Mouse (Mus musculus) embryo, embryonic 9.5 days (tissue): Measurements from ENCODE around the gene Cnga4.
"Not testable (repeated sequence)": the region's sequence is repeated elsewhere in the genome, so short reads cannot be mapped to it uniquely, and the experiment has no call there.

Experiments
- DNase-seq: peaks from one replicate; pipeline ENCODE4 v3.0.0-alpha.2; 2017; ENCODE audit errors: extremely low spot score

The Cnga4 gene

GRCm38 (mm10) chr7:105414385-105414784, 10.0 kb downstream of the Cnga4 start:
- no peak for DNase-seq

GRCm38 (mm10) chr7:105416529-105416928, 12.2 kb downstream of the Cnga4 start:
- DNase-seq, result no peak

DNA sequence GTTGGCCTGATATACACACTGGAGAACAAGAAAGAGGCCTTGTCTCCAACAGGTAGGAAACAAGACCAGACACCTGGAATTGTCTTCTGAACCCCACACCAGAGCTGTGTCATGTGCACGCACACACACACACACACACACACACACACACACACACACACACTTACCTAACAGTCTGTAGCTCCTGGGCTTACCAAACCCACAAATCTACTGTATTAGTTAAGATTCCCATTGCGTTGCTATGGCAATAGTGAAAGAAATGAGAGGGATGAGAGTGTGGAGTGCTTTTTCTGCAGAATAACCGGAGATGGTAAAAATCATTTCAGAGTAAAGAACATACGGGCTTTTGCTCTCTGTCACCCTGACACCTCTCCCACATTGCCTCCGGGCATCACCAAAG, 13.7 kb downstream of the Cnga4 start:
- no peak for DNase-seq

- no peak for DNase-seq
Measured at GRCm38 (mm10) chr7:105420903-105421302, 16.5 kb downstream of the Cnga4 start.

DNA sequence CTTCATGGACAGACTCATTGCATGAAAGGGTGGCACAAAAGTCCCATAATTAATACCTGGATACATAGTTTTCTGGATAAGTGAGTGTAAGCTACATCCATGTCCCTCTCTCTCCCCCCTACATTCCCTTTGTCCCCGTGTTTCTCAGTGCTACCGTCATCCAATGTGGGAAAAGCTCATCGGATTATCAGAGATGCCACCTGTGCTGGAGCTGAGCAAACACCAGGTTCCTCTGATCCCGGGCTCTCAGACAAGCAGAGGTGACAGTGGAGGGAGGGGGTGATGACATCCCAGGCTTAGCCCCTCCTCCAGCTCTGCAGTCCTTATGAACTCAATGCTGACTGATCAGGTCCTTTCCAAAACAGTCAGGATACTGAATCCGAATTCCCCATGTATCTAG, 20.0 kb downstream of the Cnga4 start:
- DNase-seq, result no peak

DNA sequence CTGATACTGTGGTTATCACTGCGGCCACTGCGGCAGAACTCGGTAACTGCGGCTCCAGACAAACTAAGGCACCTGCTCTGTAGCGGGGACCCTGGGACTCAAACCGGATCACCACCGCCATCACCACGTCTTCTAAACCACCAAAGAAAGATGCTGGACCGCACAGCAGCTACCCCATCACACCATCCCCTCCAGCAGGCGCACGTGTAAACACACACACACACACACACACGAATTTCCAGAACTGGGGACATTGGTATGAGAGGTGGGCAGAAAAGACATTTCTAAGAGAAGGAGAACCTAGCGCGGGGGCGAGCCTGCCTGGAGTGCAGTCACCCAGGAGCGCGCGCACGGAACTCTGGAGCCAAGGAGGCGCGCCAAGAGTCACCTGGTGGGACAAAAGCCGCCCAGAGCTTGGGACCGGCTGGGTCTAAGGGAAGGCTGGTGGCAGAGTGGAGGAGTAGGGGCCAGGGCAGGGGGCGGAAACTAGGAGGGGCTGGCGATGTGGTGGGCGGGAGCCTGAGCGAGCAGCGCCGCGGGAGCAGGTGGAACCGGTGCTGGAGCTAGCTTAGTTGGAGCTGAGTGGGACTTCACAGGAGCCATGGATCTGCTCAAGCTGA, 21.2 kb downstream of the Cnga4 start, which contains the start of gene Cckbr:
Gene Cckbr, plus strand, starts transcription at position 308 of the 620 bp plus-strand sequence.
- DNase-seq, result no peak

DNA sequence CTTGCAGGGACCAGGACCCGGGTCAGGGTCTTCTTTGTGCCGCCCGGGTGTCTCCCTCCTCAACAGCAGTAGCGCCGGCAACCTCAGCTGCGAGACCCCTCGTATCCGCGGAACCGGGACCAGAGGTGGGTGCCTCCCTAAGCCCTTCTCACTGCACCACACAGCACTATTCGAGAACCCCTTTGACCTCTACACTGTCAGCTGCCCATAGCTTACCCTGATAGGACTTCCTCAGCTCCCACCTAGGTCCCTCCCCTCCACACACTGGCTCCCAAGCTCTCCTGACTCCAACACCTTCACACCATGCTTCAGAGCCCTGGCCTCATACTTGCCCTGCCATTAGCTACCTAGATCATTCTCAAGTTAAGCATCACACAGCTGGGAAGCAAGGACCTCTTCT, 21.7 kb downstream of the Cnga4 start:
- peak; percentile 34 for DNase-seq

- DNase-seq, result no peak
Measured at GRCm38 (mm10) chr7:105432058-105432457, 27.7 kb downstream of the Cnga4 start.

- no peak for DNase-seq
Measured at GRCm38 (mm10) chr7:105433859-105434258, 29.5 kb downstream of the Cnga4 start.

DNA sequence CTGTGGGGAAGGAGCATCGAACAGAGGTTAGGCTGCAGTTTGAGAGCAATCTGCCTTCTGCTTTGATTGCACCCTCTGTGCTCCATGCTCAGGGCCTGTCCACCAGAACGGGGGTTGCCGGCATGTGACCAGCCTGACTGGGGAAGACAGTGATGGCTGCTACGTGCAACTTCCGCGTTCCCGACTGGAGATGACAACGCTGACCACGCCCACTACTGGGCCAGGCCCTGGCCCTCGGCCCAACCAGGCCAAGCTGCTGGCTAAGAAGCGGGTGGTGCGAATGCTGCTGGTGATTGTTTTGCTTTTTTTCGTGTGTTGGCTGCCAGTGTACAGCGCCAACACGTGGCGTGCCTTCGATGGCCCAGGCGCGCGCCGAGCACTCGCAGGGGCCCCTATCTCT, 30.4 kb downstream of the Cnga4 start:
- DNase-seq, result no peak

DNA sequence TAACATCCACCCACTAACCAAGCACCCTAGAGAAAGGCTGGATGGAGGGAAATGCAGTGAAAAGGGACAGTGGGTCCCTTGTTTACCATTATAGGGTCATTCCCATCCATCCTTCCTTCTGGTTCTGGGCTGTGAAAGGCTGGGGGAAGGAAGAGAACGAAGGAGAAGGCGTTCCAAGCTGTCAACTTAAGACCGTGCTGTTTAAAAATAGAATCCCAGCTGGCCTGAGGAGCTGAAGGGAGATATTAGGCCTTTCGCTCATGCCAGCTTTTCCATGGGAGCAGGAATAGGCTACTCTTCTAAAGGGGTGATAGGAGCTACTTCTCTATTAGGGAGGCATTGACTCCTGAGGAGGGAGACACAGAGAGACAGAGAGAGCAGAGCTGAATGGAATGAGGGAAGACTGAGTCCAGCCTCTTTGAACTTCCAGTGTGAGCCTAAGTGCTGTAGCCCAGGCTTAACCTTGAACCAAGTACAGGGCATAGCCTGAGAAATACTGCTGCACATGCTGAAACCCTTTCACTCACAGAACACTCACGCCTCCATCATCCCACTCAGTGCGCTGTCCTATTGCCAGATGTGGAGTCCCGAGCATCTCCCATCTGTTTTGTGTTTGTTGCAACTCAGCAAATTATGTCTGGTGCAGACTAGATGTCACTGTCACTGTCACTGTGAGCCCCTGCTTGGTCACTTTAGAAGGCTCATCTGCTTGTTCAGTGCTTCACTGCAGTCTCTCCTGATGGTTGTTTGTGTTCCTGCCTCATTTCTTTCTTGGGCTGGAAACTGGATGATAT, 33.8 kb downstream of the Cnga4 start:
- no peak for DNase-seq

DNA sequence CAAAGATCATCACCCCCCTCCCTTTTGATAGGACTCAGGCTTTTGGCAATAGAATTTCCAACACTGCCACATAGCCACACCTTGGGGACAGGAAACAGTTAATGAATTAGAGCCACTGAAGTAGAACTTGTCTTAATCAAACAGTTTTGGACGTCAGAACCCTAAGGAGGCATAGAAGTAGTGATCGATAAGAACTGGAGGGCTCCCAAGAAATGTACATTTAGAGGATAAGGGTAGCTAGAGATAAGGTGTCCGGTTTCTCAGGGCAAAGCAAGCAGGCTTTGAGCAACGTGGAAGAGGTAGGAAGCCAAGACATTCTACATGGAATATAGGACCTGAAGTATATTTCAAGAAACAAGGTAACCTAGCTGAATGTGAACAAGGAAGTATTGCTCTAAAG, 37.1 kb downstream of the Cnga4 start:
- DNase-seq, result no peak

DNA sequence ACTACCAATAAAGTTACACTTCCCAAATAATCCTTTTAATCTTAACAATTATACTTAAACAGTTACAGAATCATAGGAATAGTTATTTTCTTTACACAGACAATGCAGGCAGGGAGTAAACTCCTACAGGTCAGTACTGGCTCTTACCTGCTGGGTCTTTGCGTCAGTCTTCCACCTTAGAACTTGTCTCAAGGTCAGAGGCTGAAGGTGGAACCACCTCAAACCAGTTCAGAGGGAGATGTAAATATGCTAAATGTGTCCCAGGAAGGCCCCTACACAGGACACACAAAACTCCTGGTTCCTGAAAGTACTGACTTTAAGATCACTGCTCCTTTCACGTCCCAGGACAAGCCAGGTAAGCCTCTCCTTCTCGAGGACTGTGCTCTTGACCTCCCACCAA, 40.7 kb downstream of the Cnga4 start:
- no peak for DNase-seq

DNA sequence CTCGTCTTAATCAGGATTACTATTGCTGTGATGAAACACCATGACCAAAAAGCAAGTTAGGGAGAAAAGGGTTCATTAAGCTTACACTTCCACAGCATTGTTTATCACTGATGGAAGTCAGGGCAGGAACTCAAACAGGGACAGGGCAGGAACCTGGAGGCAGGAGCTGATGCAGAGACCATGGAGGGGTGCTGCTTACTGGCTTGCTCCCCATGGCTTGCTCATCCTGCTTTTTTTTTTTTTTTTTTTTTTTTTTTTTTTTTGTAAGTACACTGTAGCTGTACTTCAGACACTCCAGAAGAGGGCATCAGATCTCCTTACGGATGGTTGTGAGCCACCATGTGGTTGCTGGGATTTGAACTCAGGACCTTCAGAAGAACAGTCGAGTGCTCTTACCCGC, 49.0 kb downstream of the Cnga4 start:
- not testable (repeated sequence) for DNase-seq
